Mouse (Mus musculus) ES-CJ7 (cell line): ENCODE measurements around the gene Aven.

Source experiments
- DNase-seq: peaks from one replicate; pipeline ENCODE4 v3.0.0; 2011; ENCODE audit warnings: low read depth, low spot score

Gene Aven

GRCm38 (mm10) chr2:112656131-112656530 lies 163.4 kb downstream of the Aven start:
- DNase-seq = no peak

DNA sequence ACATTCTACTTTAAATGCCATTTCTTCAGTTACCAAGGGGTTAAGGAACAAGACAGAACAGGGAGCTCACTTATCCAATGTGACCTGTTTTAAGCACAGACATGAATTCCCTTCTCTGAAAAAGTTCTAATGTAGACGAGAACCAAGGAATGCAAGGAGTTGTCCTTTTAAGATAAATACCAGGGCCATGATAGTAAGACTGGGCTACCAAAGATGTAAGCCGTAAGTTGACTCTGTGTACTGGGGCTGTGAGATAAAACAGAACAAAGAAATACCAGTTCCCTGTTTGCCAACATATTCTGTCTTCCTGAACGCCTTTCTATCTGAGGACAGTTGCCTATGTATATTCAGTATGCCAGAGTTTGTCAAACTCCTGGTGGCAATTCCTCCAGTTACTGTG lies 176.7 kb downstream of the Aven start:
- no peak for DNase-seq

- peak; percentile 15 for DNase-seq
These were observed 183.4 kb downstream of the Aven start for GRCm38 (mm10) chr2:112676175-112676574.

DNA sequence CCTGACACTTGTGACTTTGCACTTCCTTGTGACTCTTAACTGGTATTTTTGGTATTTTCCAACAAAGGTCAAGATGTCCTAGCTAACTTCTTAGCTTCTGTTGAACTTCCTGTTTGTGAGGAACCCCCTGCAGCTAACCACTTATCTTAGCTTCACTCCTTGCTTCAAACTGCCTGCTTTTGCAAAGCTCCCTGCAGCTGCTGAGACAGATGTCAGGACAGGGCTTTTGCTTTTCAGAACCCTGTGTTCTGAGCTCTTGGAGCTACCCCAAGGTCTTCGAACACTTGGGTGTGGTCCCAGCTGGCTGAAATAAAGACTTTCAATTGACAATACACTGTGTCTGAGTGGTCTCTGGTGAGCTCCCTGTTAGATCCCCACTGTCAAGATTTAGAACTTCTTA lies 184.0 kb downstream of the Aven start:
- peak; percentile 95 for DNase-seq

- no peak for DNase-seq
These were observed 184.5 kb downstream of the Aven start for GRCm38 (mm10) chr2:112677246-112677645.

DNA sequence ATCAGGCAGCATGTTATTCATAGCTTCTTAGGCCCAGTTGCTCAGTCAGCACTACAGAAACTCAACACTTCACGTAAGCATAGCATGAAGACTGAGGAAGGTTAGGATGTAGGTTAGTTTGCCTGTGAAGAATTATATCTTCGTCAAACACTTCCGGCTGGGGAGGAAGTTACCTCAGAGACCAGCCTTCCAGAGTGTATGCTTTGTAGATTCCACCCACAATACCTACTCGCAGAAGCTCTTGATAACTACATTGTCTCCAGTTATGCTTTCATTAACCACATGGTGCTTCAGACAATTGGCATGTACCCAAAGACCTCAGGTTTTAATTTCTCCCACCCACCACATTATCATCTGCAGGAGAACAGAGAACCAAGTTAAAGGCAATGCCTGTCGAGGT lies 189.1 kb downstream of the Aven start:
- DNase-seq = no peak
